Mouse (Mus musculus): ENCODE measurements around the gene BC051019. TPM values are rescaled to one million over a fixed set of nuclear protein-coding genes. Genes with fewer than 3 reads are reported as not detected.

Gene BC051019
- polyA plus RNA-seq, 1 experiment from 2014 or later, result not detected

DNA sequence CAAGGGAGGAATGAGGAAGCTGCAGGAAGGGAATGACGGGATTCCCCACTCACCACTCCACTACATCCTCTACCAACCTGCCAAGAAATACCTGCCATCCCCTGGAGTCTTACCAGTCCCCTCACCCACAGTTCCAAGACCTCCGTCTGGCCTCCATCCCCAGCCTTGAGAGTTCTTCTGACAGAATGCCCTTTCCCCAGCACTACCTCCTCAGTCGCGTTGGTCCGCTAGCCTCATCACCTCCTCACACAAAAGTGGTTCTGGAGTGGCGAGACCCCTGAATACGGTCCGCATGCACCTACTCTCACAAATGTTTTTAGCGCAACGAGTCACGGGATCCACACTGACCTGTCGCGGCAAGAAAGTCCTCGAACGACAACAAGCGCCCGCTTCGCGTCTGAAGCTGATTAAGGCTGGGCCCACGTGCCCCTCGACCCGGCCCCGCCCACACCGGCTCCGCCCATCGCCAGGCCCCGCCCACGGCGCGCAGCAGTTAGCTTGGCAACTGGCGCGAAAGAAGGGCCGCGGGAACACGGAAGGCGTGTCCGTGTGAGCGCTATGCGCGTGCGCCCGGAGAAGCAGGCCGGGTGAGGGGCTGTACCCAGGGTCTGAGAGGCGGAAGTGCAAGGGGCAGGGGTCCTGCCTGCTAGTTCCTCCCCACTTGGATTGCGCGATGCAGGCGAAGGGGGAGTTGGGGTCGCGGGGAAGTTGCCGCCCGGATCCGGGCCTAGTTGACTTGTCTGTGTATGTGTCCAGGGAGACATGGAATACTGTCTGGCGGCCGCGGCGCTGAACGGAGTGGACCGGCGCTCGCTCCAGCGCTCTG is 20.2 kb downstream of the BC051019 start, which contains the start of the genes St5 and Akip1:
St5 (minus strand) TSS at position 416 of the 826 bp plus-strand sequence.
Akip1 (plus strand) TSS at position 501 of the 826 bp plus-strand sequence.
- Histone ChIP-seq H3K27ac (ENCODE audit: low read depth, low read length) (peak within 1 kb of the TSS; percentile 48; the same call in 1 of the 2 replicates), H3K4me1 (replicated peaks; ENCODE audit: control insufficient read depth, insufficient read depth, low read length) (no peaks in the 10 kb centered on the region; the same call in 1 of the 2 replicates), H3K9ac (ENCODE audit: low read length) (peak within 1 kb of the TSS; percentile 77), H3K36me3 (ENCODE audit: control insufficient read depth, insufficient read depth, low read length) (no peaks in the 10 kb centered on the region), H3K27me3 (ENCODE audit: control insufficient read depth, insufficient read depth, low read length) (0 out of 2 replicates have a peak, but pooled peaks cover 4% of the 10 kb centered on the region), H3K9me3 (ENCODE audit: control insufficient read depth, low read length) (no peaks in the 10 kb centered on the region), H3K4me2 (ENCODE audit: low read depth, low read length, severe bottlenecking) (peak within 1 kb of the TSS; percentile 60), H3K4me3 (ENCODE audit: low read depth, low read length) (peak within 1 kb of the TSS; percentile 68)
- under 1% methylated on average over 61 of the region's 61 CpGs for WGBS
- DNase-seq (ENCODE audit: low spot score) (peak; percentile 99), ATAC-seq (replicated peaks; ENCODE audit: low FRiP score) (peak; percentile 98)

GRCm38 (mm10) chr7:109702721-109703120 is 20.9 kb downstream of the BC051019 start:
- no peak for DNase-seq (ENCODE audit: low spot score)
- Histone ChIP-seq H3K27me3 (ENCODE audit: control insufficient read depth, insufficient read depth, low read length) (0 out of 2 replicates have a peak, but pooled peaks cover 4% of the 10 kb centered on the region), H3K9ac (ENCODE audit: low read length) (no peak overlapping the region), H3K4me2 (ENCODE audit: low read depth, low read length, severe bottlenecking) (peak overlapping the region; percentile 60; the same call in 1 of the 2 replicates), H3K4me3 (ENCODE audit: low read depth, low read length) (peak overlapping the region; percentile 68; the same call in 1 of the 2 replicates), H3K4me1 (replicated peaks; ENCODE audit: control insufficient read depth, insufficient read depth, low read length) (no peaks in the 10 kb centered on the region; the same call in 1 of the 2 replicates), H3K27ac (ENCODE audit: low read depth, low read length) (no peak overlapping the region), H3K9me3 (ENCODE audit: control insufficient read depth, low read length) (no peaks in the 10 kb centered on the region), H3K36me3 (ENCODE audit: control insufficient read depth, insufficient read depth, low read length) (no peaks in the 10 kb centered on the region)
- WGBS, result 38% methylated on average over 4 of the region's 4 CpGs
- ATAC-seq (replicated peaks; ENCODE audit: low FRiP score), result no peak

DNA sequence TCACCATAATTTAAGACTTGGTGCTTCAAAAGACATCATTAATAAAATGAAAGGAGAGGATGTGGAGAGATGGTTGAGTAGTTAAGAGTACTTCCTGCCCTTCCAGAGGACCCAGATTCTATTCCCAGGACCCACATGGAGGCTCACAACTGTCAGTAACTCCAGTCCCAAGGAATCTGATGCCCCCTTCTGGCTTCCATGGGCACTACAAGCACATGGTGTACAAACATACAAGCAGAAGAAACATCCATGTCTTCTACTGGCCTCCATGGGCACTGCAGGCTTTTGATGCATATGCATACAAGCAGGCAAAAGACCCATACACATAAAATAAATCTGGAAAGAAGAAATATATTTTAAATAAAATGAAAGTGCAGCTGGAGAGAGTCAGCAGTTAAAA is 23.4 kb downstream of the BC051019 start:
- H3K36me3 ChIP-seq (ENCODE audit: control insufficient read depth, insufficient read depth, low read length), result no peaks in the 10 kb centered on the region
- H3K27me3 ChIP-seq (ENCODE audit: control insufficient read depth, insufficient read depth, low read length), result 0 out of 2 replicates have a peak, but pooled peaks cover 4% of the 10 kb centered on the region
- no peaks in the 10 kb centered on the region for H3K9me3 ChIP-seq (ENCODE audit: control insufficient read depth, low read length)
- ATAC-seq (replicated peaks; ENCODE audit: low FRiP score), result no peak
- H3K4me1 ChIP-seq (replicated peaks; ENCODE audit: control insufficient read depth, insufficient read depth, low read length), result no peaks in the 10 kb centered on the region; the same call in 1 of the 2 replicates
- no peak overlapping the region for H3K27ac ChIP-seq (ENCODE audit: low read depth, low read length)
- H3K4me3 ChIP-seq (ENCODE audit: low read depth, low read length), result no peak overlapping the region
- H3K4me2 ChIP-seq (ENCODE audit: low read depth, low read length, severe bottlenecking), result no peak overlapping the region
- no peak overlapping the region for H3K9ac ChIP-seq (ENCODE audit: low read length)
- DNase-seq (ENCODE audit: low spot score), result no peak

DNA sequence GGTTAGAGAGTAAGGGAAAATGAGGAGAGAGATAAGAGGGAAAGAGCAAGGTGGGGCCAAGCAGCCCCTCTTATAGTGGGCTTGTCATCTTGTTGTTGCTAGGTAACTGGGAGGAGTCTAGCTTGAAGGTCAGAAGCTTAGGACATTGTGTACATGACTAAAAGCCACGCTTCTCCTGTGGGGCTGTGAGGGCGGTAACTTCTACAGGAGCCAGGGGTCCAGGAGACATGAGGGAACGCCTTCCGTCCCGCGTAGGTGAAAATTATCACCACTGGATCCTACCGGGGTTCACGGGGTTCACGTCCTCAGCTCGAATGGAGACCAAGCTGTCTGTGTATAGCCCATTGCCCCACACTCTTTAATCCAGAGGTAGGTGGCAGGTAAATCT is 28.3 kb downstream of the BC051019 start:
- Histone ChIP-seq H3K4me3 (ENCODE audit: low read depth, low read length) (no peak overlapping the region), H3K27me3 (ENCODE audit: control insufficient read depth, insufficient read depth, low read length) (no peaks in the 10 kb centered on the region), H3K27ac (ENCODE audit: low read depth, low read length) (no peak overlapping the region), H3K4me1 (replicated peaks; ENCODE audit: control insufficient read depth, insufficient read depth, low read length) (no peaks in the 10 kb centered on the region), H3K9ac (ENCODE audit: low read length) (no peak overlapping the region), H3K9me3 (ENCODE audit: control insufficient read depth, low read length) (no peaks in the 10 kb centered on the region), H3K4me2 (ENCODE audit: low read depth, low read length, severe bottlenecking) (no peak overlapping the region), H3K36me3 (ENCODE audit: control insufficient read depth, insufficient read depth, low read length) (no peaks in the 10 kb centered on the region)
- ATAC-seq (replicated peaks; ENCODE audit: low FRiP score), result no peak
- WGBS, result 90% methylated on average over 10 of the region's 10 CpGs
- no peak for DNase-seq (ENCODE audit: low spot score)

- no peak overlapping the region for H3K4me3 ChIP-seq (ENCODE audit: low read depth, low read length)
- DNase-seq (ENCODE audit: low spot score) (no peak), ATAC-seq (replicated peaks; ENCODE audit: low FRiP score) (no peak)
- no peaks in the 10 kb centered on the region for H3K36me3 ChIP-seq (ENCODE audit: control insufficient read depth, insufficient read depth, low read length)
- no peaks in the 10 kb centered on the region for H3K4me1 ChIP-seq (replicated peaks; ENCODE audit: control insufficient read depth, insufficient read depth, low read length)
- no peak overlapping the region for H3K9ac ChIP-seq (ENCODE audit: low read length)
- WGBS, result 78% methylated on average over 13 of the region's 13 CpGs
- no peak overlapping the region for H3K4me2 ChIP-seq (ENCODE audit: low read depth, low read length, severe bottlenecking)
- H3K9me3 ChIP-seq (ENCODE audit: control insufficient read depth, low read length), result no peaks in the 10 kb centered on the region
- no peak overlapping the region for H3K27ac ChIP-seq (ENCODE audit: low read depth, low read length)
- no peaks in the 10 kb centered on the region for H3K27me3 ChIP-seq (ENCODE audit: control insufficient read depth, insufficient read depth, low read length)
Measured at GRCm38 (mm10) chr7:109694576-109695338, 28.9 kb downstream of the BC051019 start.

- Histone ChIP-seq H3K27me3 (ENCODE audit: control insufficient read depth, insufficient read depth, low read length) (no peaks in the 10 kb centered on the region), H3K9me3 (ENCODE audit: control insufficient read depth, low read length) (no peaks in the 10 kb centered on the region), H3K36me3 (ENCODE audit: control insufficient read depth, insufficient read depth, low read length) (no peaks in the 10 kb centered on the region), H3K4me2 (ENCODE audit: low read depth, low read length, severe bottlenecking) (no peak overlapping the region), H3K4me1 (replicated peaks; ENCODE audit: control insufficient read depth, insufficient read depth, low read length) (0 out of 2 replicates have a peak, but pooled peaks cover 6% of the 10 kb centered on the region), H3K9ac (ENCODE audit: low read length) (no peak overlapping the region), H3K4me3 (ENCODE audit: low read depth, low read length) (no peak overlapping the region), H3K27ac (ENCODE audit: low read depth, low read length) (no peak overlapping the region)
- WGBS, result 92% methylated on average over 5 of the region's 5 CpGs
- DNase-seq (ENCODE audit: low spot score) (no peak), ATAC-seq (replicated peaks; ENCODE audit: low FRiP score) (no peak)
Measured at GRCm38 (mm10) chr7:109690961-109691360, 32.7 kb downstream of the BC051019 start.

- Histone ChIP-seq H3K9me3 (ENCODE audit: control insufficient read depth, low read length) (no peaks in the 10 kb centered on the region), H3K27me3 (ENCODE audit: control insufficient read depth, insufficient read depth, low read length) (no peaks in the 10 kb centered on the region), H3K9ac (ENCODE audit: low read length) (no peak overlapping the region), H3K36me3 (ENCODE audit: control insufficient read depth, insufficient read depth, low read length) (no peaks in the 10 kb centered on the region), H3K4me2 (ENCODE audit: low read depth, low read length, severe bottlenecking) (no peak overlapping the region), H3K27ac (ENCODE audit: low read depth, low read length) (no peak overlapping the region), H3K4me3 (ENCODE audit: low read depth, low read length) (no peak overlapping the region), H3K4me1 (replicated peaks; ENCODE audit: control insufficient read depth, insufficient read depth, low read length) (0 out of 2 replicates have a peak, but pooled peaks cover 6% of the 10 kb centered on the region)
- ATAC-seq (replicated peaks; ENCODE audit: low FRiP score) (no peak), DNase-seq (ENCODE audit: low spot score) (no peak)
- WGBS, result 87% methylated on average over 3 of the region's 3 CpGs
Measured at GRCm38 (mm10) chr7:109690101-109690500, 33.5 kb downstream of the BC051019 start.

- ATAC-seq (replicated peaks; ENCODE audit: low FRiP score) (no peak), DNase-seq (ENCODE audit: low spot score) (no peak)
- no peaks in the 10 kb centered on the region for H3K9me3 ChIP-seq (ENCODE audit: control insufficient read depth, low read length)
- H3K4me1 ChIP-seq (replicated peaks; ENCODE audit: control insufficient read depth, insufficient read depth, low read length), result 0 out of 2 replicates have a peak, but pooled peaks cover 6% of the 10 kb centered on the region
- H3K4me2 ChIP-seq (ENCODE audit: low read depth, low read length, severe bottlenecking), result no peak overlapping the region
- 44% methylated on average over 9 of the region's 9 CpGs for WGBS
- H3K4me3 ChIP-seq (ENCODE audit: low read depth, low read length), result no peak overlapping the region
- no peaks in the 10 kb centered on the region for H3K36me3 ChIP-seq (ENCODE audit: control insufficient read depth, insufficient read depth, low read length)
- no peaks in the 10 kb centered on the region for H3K27me3 ChIP-seq (ENCODE audit: control insufficient read depth, insufficient read depth, low read length)
- no peak overlapping the region for H3K27ac ChIP-seq (ENCODE audit: low read depth, low read length)
- no peak overlapping the region; the same call in 1 of the 2 replicates for H3K9ac ChIP-seq (ENCODE audit: low read length)
Measured at GRCm38 (mm10) chr7:109686585-109687128, 37.0 kb downstream of the BC051019 start.
